Mouse (Mus musculus): Measurements from ENCODE around the gene Gucy2e. TPM values are rescaled to one million over a fixed set of nuclear protein-coding genes. Genes with fewer than 3 reads are reported as not detected.

Gucy2e gene
- polyA plus RNA-seq, 1 experiment from 2014 or later, result not detected

GRCm38 (mm10) chr11:69174722-69175121 lies 62.1 kb downstream of the Gucy2e start:
- Histone ChIP-seq H3K4me2 (ENCODE audit: low read depth, low read length) (no peak overlapping the region), H3K9me3 (ENCODE audit: low read length) (no peaks in the 10 kb centered on the region), H3K36me3 (replicated peaks; ENCODE audit: insufficient read depth, low read length) (no peaks in the 10 kb centered on the region), H3K27ac (ENCODE audit: low read depth) (no peak overlapping the region), H3K9ac (replicated peaks) (no peak overlapping the region), H3K4me1 (ENCODE audit: insufficient read depth) (no peaks in the 10 kb centered on the region), H3K27me3 (ENCODE audit: insufficient read depth, low read length) (no peaks in the 10 kb centered on the region), H3K4me3 (ENCODE audit: low read depth, low read length) (no peak overlapping the region)
- TF ChIP-seq EP300 (IDR thresholded peaks at IDR 0.05; ENCODE audit: low read depth), result no peak
- TF ChIP-seq CTCF (IDR thresholded peaks at IDR 0.05; ENCODE audit: low read depth), result no peak
- no peak for DNase-seq
- WGBS (ENCODE audit: insufficient replicate concordance), result 81% methylated on average over 7 of the region's 7 CpGs
- no peak for ATAC-seq

- TF ChIP-seq EP300 (IDR thresholded peaks at IDR 0.05; ENCODE audit: low read depth), result no peak
- H3K27ac ChIP-seq (ENCODE audit: low read depth), result no peak overlapping the region
These were observed 64.2 kb downstream of the Gucy2e start for GRCm38 (mm10) chr11:69172606-69173005.

GRCm38 (mm10) chr11:69171626-69172025 lies 65.2 kb downstream of the Gucy2e start:
- no peak overlapping the region for H3K4me3 ChIP-seq (ENCODE audit: low read depth, low read length)
- no peak overlapping the region for H3K9ac ChIP-seq (replicated peaks)
- DNase-seq (peak; percentile 54), ATAC-seq (no peak)
- WGBS (ENCODE audit: insufficient replicate concordance), result 35% methylated on average over 7 of the region's 7 CpGs
- H3K9me3 ChIP-seq (ENCODE audit: low read length), result no peaks in the 10 kb centered on the region
- H3K4me2 ChIP-seq (ENCODE audit: low read depth, low read length), result no peak overlapping the region
- H3K27me3 ChIP-seq (ENCODE audit: insufficient read depth, low read length), result no peaks in the 10 kb centered on the region
- TF ChIP-seq EP300 (IDR thresholded peaks at IDR 0.05; ENCODE audit: low read depth) (no peak), CTCF (IDR thresholded peaks at IDR 0.05; ENCODE audit: low read depth) (peak; percentile 87)
- H3K36me3 ChIP-seq (replicated peaks; ENCODE audit: insufficient read depth, low read length), result no peaks in the 10 kb centered on the region
- H3K4me1 ChIP-seq (ENCODE audit: insufficient read depth), result no peaks in the 10 kb centered on the region
- H3K27ac ChIP-seq (ENCODE audit: low read depth), result no peak overlapping the region

More at GRCm38 (mm10) chr11:69172606-69173005, 64.2 kb downstream of the Gucy2e start:
- no peak overlapping the region for H3K4me2 ChIP-seq (ENCODE audit: low read depth, low read length)
- no peak overlapping the region for H3K9ac ChIP-seq (replicated peaks)
- H3K4me3 ChIP-seq (ENCODE audit: low read depth, low read length), result no peak overlapping the region
- no peaks in the 10 kb centered on the region for H3K9me3 ChIP-seq (ENCODE audit: low read length)
- DNase-seq (no peak), ATAC-seq (no peak)
- no peaks in the 10 kb centered on the region for H3K27me3 ChIP-seq (ENCODE audit: insufficient read depth, low read length)
- H3K4me1 ChIP-seq (ENCODE audit: insufficient read depth), result no peaks in the 10 kb centered on the region
- H3K36me3 ChIP-seq (replicated peaks; ENCODE audit: insufficient read depth, low read length), result no peaks in the 10 kb centered on the region
- WGBS (ENCODE audit: insufficient replicate concordance), result 66% methylated on average over 2 of the region's 2 CpGs

- Histone ChIP-seq H3K9me3 (ENCODE audit: low read length) (no peaks in the 10 kb centered on the region), H3K4me1 (ENCODE audit: insufficient read depth) (no peaks in the 10 kb centered on the region), H3K27ac (ENCODE audit: low read depth) (no peak overlapping the region), H3K4me3 (ENCODE audit: low read depth, low read length) (no peak overlapping the region), H3K36me3 (replicated peaks; ENCODE audit: insufficient read depth, low read length) (no peaks in the 10 kb centered on the region), H3K4me2 (ENCODE audit: low read depth, low read length) (no peak overlapping the region), H3K27me3 (ENCODE audit: insufficient read depth, low read length) (no peaks in the 10 kb centered on the region), H3K9ac (replicated peaks) (no peak overlapping the region)
- DNase-seq, result no peak
- 80% methylated on average over 12 of the region's 12 CpGs for WGBS (ENCODE audit: insufficient replicate concordance)
- no peak for ATAC-seq
- TF ChIP-seq EP300 (IDR thresholded peaks at IDR 0.05; ENCODE audit: low read depth) (no peak), CTCF (IDR thresholded peaks at IDR 0.05; ENCODE audit: low read depth) (no peak)
These were observed 67.5 kb downstream of the Gucy2e start for GRCm38 (mm10) chr11:69169313-69169712.

Other genes with a start within 250 kb of the Gucy2e start
- 8.9 and 10.6 TPM in 2 replicates for gene Pfas, start 228.6 kb downstream of the Gucy2e start, polyA plus RNA-seq (2015; fragmentation: Nextera tagmentation; extraction: Ambion mirVana)
- 7.4 and 7.6 TPM in 2 replicates for gene Ctc1, start 221.1 kb downstream of the Gucy2e start, polyA plus RNA-seq (2015; fragmentation: Nextera tagmentation; extraction: Ambion mirVana)
- 41.3 and 45.9 TPM in 2 replicates for gene Aurkb, start 191.4 kb downstream of the Gucy2e start, polyA plus RNA-seq (2015; fragmentation: Nextera tagmentation; extraction: Ambion mirVana)
- gene Borcs6, start 177.3 kb downstream of the Gucy2e start, polyA plus RNA-seq (2015; fragmentation: Nextera tagmentation; extraction: Ambion mirVana), result 5.4 and 6.6 TPM in 2 replicates
- 12.5 and 13.0 TPM in 2 replicates for gene Tmem107, start 166.2 kb downstream of the Gucy2e start, polyA plus RNA-seq (2015; fragmentation: Nextera tagmentation; extraction: Ambion mirVana)
- gene Vamp2, start 148.5 kb downstream of the Gucy2e start, polyA plus RNA-seq (2015; fragmentation: Nextera tagmentation; extraction: Ambion mirVana), result 13.6 and 14.2 TPM in 2 replicates
- 3.0 and 8.2 TPM in 2 replicates for gene Per1, start 141.8 kb downstream of the Gucy2e start, polyA plus RNA-seq (2015; fragmentation: Nextera tagmentation; extraction: Ambion mirVana)
- gene Hes7, start 116.6 kb downstream of the Gucy2e start, polyA plus RNA-seq (2015; fragmentation: Nextera tagmentation; extraction: Ambion mirVana), result 0.07 and 0.15 TPM in 2 replicates
- gene 9130213A22Rik, start 114.4 kb downstream of the Gucy2e start, polyA plus RNA-seq (2015; fragmentation: Nextera tagmentation; extraction: Ambion mirVana), result 0.06 and 0.07 TPM in 2 replicates
- 0.14 and 0.18 TPM in 2 replicates for gene Aloxe3, start 111.1 kb downstream of the Gucy2e start, polyA plus RNA-seq (2015; fragmentation: Nextera tagmentation; extraction: Ambion mirVana)
- not detected in 2 replicates for gene Alox12b, start 80.0 kb downstream of the Gucy2e start, polyA plus RNA-seq (2015; fragmentation: Nextera tagmentation; extraction: Ambion mirVana)
- gene Alox8, start 39.2 kb downstream of the Gucy2e start, polyA plus RNA-seq (2015; fragmentation: Nextera tagmentation; extraction: Ambion mirVana), result 0.04 TPM in 1 of 2 replicates, not detected in the other
- 4.1 and 5.6 TPM in 2 replicates for gene Cntrob, start 86.7 kb upstream of the Gucy2e start, polyA plus RNA-seq (2015; fragmentation: Nextera tagmentation; extraction: Ambion mirVana)
- gene Trappc1, start 86.9 kb upstream of the Gucy2e start, polyA plus RNA-seq (2015; fragmentation: Nextera tagmentation; extraction: Ambion mirVana), result 71.5 and 72.0 TPM in 2 replicates
- gene Kcnab3, start 89.2 kb upstream of the Gucy2e start, polyA plus RNA-seq (2015; fragmentation: Nextera tagmentation; extraction: Ambion mirVana), result 0.20 TPM in 2 replicates
- gene Rnf227, start 103.4 kb upstream of the Gucy2e start, polyA plus RNA-seq (2015; fragmentation: Nextera tagmentation; extraction: Ambion mirVana), result 0.87 and 1.3 TPM in 2 replicates
- 7.8 and 8.7 TPM in 2 replicates for gene Chd3, start 132.4 kb upstream of the Gucy2e start, polyA plus RNA-seq (2015; fragmentation: Nextera tagmentation; extraction: Ambion mirVana)
- 83.7 and 83.9 TPM in 2 replicates for gene Naa38, start 158.5 kb upstream of the Gucy2e start, polyA plus RNA-seq (2015; fragmentation: Nextera tagmentation; extraction: Ambion mirVana)
- 4.7 and 5.4 TPM in 2 replicates for gene Cyb5d1, start 158.6 kb upstream of the Gucy2e start, polyA plus RNA-seq (2015; fragmentation: Nextera tagmentation; extraction: Ambion mirVana)
- gene Tmem88, start 161.2 kb upstream of the Gucy2e start, polyA plus RNA-seq (2015; fragmentation: Nextera tagmentation; extraction: Ambion mirVana), result 12.3 and 14.0 TPM in 2 replicates
- 7.4 and 8.2 TPM in 2 replicates for gene Kdm6b, start 176.6 kb upstream of the Gucy2e start, polyA plus RNA-seq (2015; fragmentation: Nextera tagmentation; extraction: Ambion mirVana)

Measured in liver, postnatal 0 days (tissue).